8 mouse cellular contexts compared by ENCODE assay signal in the genomic region with DNA sequence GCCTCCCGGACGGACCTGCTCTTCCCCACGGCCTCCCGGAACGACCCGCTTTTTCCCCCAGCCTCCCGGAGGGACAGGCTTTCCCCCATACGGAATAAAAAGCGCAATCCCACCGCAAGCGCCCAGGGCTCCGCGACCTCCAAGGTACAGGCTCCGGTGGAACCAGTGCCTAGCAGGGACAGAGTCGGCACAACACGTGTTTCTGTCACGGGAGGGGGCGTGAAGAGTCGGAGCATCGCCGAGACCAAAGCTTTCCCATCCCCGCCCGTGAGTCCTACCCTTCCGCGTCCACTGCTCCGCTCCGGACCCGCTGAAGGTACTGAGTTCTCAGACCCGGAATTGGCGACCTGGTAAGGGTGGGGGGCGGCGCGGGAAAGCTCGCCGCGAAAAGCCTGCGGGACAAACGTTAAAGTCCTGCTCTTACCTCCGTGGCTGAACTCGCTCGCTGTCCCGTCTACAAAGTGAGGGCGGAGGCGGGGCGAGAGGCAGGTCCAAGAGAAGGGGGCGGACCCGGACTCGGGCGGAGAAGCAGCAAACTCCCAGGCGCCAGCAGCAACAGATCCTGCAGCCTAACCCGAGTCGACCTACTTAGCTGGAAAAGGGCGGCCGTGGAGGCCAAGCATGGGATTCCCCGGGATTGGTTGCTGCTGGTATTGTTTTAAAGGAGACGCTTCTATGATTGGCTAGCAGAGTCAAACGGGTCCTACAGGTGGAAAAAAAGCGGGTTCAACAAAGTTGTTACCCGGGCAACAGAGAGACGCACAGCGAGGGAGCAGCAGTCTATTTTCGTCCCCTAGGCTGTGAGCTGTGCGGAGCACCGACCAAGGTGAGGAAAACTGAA. TPM values are rescaled to one million over a fixed set of nuclear protein-coding genes. Genes with fewer than 3 reads are reported as not detected.
DNase-seq lines count a peak whose midpoint lies in the region; ATAC-seq and TF ChIP-seq lines count a peak whose summit lies in the region.

Nup62cl (minus strand) TSS at position 578 of the 841 bp plus-strand sequence.
Pih1h3b (plus strand) TSS at position 745 of the 841 bp plus-strand sequence.

- H3K36me3 ChIP-seq in thymus, adult 2 months (ENCODE audit: control insufficient read depth, insufficient read depth, low read length) = no peaks in the 10 kb centered on the region
- H3K36me3 ChIP-seq in intestine, embryonic 15.5 days = no peaks in the 10 kb centered on the region
- no peaks in the 10 kb centered on the region for H3K36me3 ChIP-seq in liver, embryonic 16.5 days (ENCODE audit: control insufficient read depth, insufficient read depth)
- H3K36me3 ChIP-seq in neural tube, embryonic 12.5 days = no peaks in the 10 kb centered on the region

- no peak for DNase-seq in thymus, adult 2 months
- no peak for DNase-seq in thymus, adult 18-20 months
- DNase-seq in gastrocnemius, postnatal 36 days = peak; percentile 21 to 23
- DNase-seq in urinary bladder, postnatal 25 days (ENCODE audit: low spot score) = peak; percentile 14

- no peak within 1 kb of the TSS for H3K9ac ChIP-seq in intestine, embryonic 15.5 days
- no peak within 1 kb of the TSS for H3K9ac ChIP-seq in liver, embryonic 16.5 days (ENCODE audit: low read depth, low read length)
- no peak within 1 kb of the TSS for H3K9ac ChIP-seq in neural tube, embryonic 12.5 days

- peak within 1 kb of the TSS; percentile 30 for H3K4me3 ChIP-seq in thymus, adult 2 months (ENCODE audit: control insufficient read depth, insufficient read depth, low read length)
- H3K4me3 ChIP-seq in intestine, embryonic 15.5 days (replicated peaks) = peak within 1 kb of the TSS; percentile 35
- H3K4me3 ChIP-seq in liver, embryonic 16.5 days (ENCODE audit: low read depth, low read length) = peak within 1 kb of the TSS; percentile 47
- H3K4me3 ChIP-seq in neural tube, embryonic 12.5 days = peak within 1 kb of the TSS; percentile 31

- peaks cover 5% of the 10 kb centered on the region; the same call in 1 of the 2 replicates for H3K27me3 ChIP-seq in thymus, adult 2 months (ENCODE audit: control insufficient read depth, insufficient read depth, low read length)
- H3K27me3 ChIP-seq in intestine, embryonic 15.5 days (replicated peaks) = peaks cover 11% of the 10 kb centered on the region
- H3K27me3 ChIP-seq in liver, embryonic 16.5 days (ENCODE audit: control insufficient read depth, insufficient read depth, low read depth, low read length) = peaks cover 15% of the 10 kb centered on the region
- peaks cover 21% of the 10 kb centered on the region for H3K27me3 ChIP-seq in neural tube, embryonic 12.5 days (replicated peaks)

- WGBS in thymus, adult 2 months = 6% methylated on average over 64 of the region's 64 CpGs
- WGBS in intestine, embryonic 15.5 days = 28% methylated on average over 64 of the region's 64 CpGs
- 25% methylated on average over 64 of the region's 64 CpGs for WGBS in liver, embryonic 16.5 days (ENCODE audit: insufficient replicate concordance)
- 21% methylated on average over 64 of the region's 64 CpGs for WGBS in neural tube, embryonic 12.5 days

- ATAC-seq in common myeloid progenitor, adult 5-6 weeks (replicated peaks; ENCODE audit: low read depth, poor library complexity, severe bottlenecking) = peak; percentile 93
- peak; percentile 86 for ATAC-seq in intestine, embryonic 15.5 days
- ATAC-seq in liver, embryonic 16.5 days (ENCODE audit: low read depth) = peak; percentile 58
- peak; percentile 83 for ATAC-seq in neural tube, embryonic 12.5 days (ENCODE audit: low FRiP score, low read depth)

- peak within 1 kb of the TSS; percentile 60 for H3K4me2 ChIP-seq in intestine, embryonic 15.5 days (replicated peaks)
- peak within 1 kb of the TSS; percentile 43 for H3K4me2 ChIP-seq in liver, embryonic 16.5 days (ENCODE audit: low read depth, low read length)
- H3K4me2 ChIP-seq in neural tube, embryonic 12.5 days (replicated peaks) = peak within 1 kb of the TSS; percentile 57

- H3K27ac ChIP-seq in thymus, adult 2 months (ENCODE audit: control insufficient read depth, insufficient read depth, low read length) = no peak within 1 kb of the TSS
- H3K27ac ChIP-seq in intestine, embryonic 15.5 days = no peak within 1 kb of the TSS
- H3K27ac ChIP-seq in liver, embryonic 16.5 days (ENCODE audit: low read length) = no peak within 1 kb of the TSS
- no peak within 1 kb of the TSS for H3K27ac ChIP-seq in neural tube, embryonic 12.5 days

- TF ChIP-seq POLR2A in thymus, adult 2 months (IDR thresholded peaks at IDR 0.05; ENCODE audit: control insufficient read depth, extremely low read depth, insufficient read depth, low read length, poor library complexity) = no peak

- intact Hi-C loops in gastrocnemius, postnatal 36 days (cut with DNase I) = no loop called here

- no peaks in the 10 kb centered on the region for H3K9me3 ChIP-seq in intestine, embryonic 15.5 days
- H3K9me3 ChIP-seq in liver, embryonic 16.5 days (replicated peaks; ENCODE audit: control insufficient read depth, low read length) = no peaks in the 10 kb centered on the region; the same call in 1 of the 2 replicates
- no peaks in the 10 kb centered on the region for H3K9me3 ChIP-seq in neural tube, embryonic 12.5 days

- no peaks in the 10 kb centered on the region for H3K4me1 ChIP-seq in thymus, adult 2 months (replicated peaks; ENCODE audit: control insufficient read depth, insufficient read depth, low read length)
- H3K4me1 ChIP-seq in intestine, embryonic 15.5 days (replicated peaks) = no peaks in the 10 kb centered on the region
- no peaks in the 10 kb centered on the region for H3K4me1 ChIP-seq in liver, embryonic 16.5 days (ENCODE audit: control insufficient read depth, low read depth, low read length)
- no peaks in the 10 kb centered on the region for H3K4me1 ChIP-seq in neural tube, embryonic 12.5 days

- TF ChIP-seq CTCF in thymus, adult 2 months (IDR thresholded peaks at IDR 0.05; ENCODE audit: borderline replicate concordance, control insufficient read depth, extremely low read depth, insufficient read depth, low read length, poor library complexity) = no peak

RNA-seq across cellular contexts. Expression of gene Nup62cl, which starts in this region (rescaled TPM):
- 4.5 and 7.8 TPM in 2 replicates for polyA plus RNA-seq in thymus, adult 2 months (2012; rRNA removed)
- not detected in 2 replicates for total RNA-seq in common myeloid progenitor, adult 5-6 weeks (2017)
- total RNA-seq in gastrocnemius, postnatal 36 days (2021) = under 1 TPM in 1 of 2 experiments, not detected in 1; 0.20 TPM
- polyA plus RNA-seq in intestine, embryonic 15.5 days (2015; fragmentation: Nextera tagmentation; extraction: Ambion mirVana) = 3.3 and 5.3 TPM in 2 replicates
- polyA plus RNA-seq in liver, embryonic 16.5 days (2015; fragmentation: Nextera tagmentation; extraction: Ambion mirVana) = 1.7 and 1.8 TPM in 2 replicates
- 1.2 and 1.9 TPM in 2 replicates for polyA plus RNA-seq in neural tube, embryonic 12.5 days (2016; fragmentation: Nextera tagmentation; extraction: Ambion mirVana)

RNA-seq across cellular contexts. Expression of gene Pih1h3b, which starts in this region (rescaled TPM):
- polyA plus RNA-seq in thymus, adult 2 months (2012; rRNA removed) = not detected in 2 replicates
- not detected in 2 replicates for total RNA-seq in common myeloid progenitor, adult 5-6 weeks (2017)
- not detected for total RNA-seq in gastrocnemius, postnatal 36 days (2021)
- polyA plus RNA-seq in intestine, embryonic 15.5 days (2015; fragmentation: Nextera tagmentation; extraction: Ambion mirVana) = not detected in 2 replicates
- polyA plus RNA-seq in liver, embryonic 16.5 days (2015; fragmentation: Nextera tagmentation; extraction: Ambion mirVana) = not detected in 2 replicates
- polyA plus RNA-seq in neural tube, embryonic 12.5 days (2016; fragmentation: Nextera tagmentation; extraction: Ambion mirVana) = not detected in 2 replicates

Comparison
In these comparisons a context has a peak if more than half of its experiments do, and no peak if none do; other contexts are left out.
1. Peak in ATAC-seq in common myeloid progenitor, adult 5-6 weeks; RNA of the genes that start here not detected or under 1 TPM.
2. Peak in DNase-seq in gastrocnemius, postnatal 36 days; RNA of the genes that start here not detected or under 1 TPM.